In the genomic region with DNA sequence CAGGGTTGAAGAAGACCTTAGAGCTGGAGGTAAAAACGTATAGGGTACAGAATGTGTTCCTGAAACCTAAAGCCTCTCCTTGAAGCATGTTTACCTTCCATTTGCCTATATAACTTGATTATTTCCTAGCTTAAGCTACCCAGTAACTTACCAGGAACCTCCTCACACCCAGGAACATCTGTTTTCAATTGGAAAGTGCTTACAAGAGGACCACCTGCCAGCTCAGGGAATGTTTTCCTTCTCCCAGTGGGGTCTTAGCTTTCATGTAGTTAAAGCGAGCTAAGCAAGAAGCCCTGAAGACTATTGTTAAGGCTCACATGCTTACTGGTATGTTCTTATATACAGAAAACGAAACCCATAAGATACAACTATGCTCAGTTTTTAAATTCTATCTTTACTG, we compare ENCODE assay signal across 16 mouse cellular contexts.
DNase-seq lines count a peak whose midpoint lies in the region; ATAC-seq lines count a peak whose summit lies in the region.
"Had no signal": no experiment of that assay in that cellular context is flagged by ENCODE, and none has a peak within 500 bp of the region (broad histone marks: within the 10 kb centered on the region; RNA-seq: fewer than 3 reads in every experiment).

No protein-coding gene starts in this region.

- H3K9ac ChIP-seq in heart, embryonic 16.5 days (ENCODE audit: low read length) = no peak overlapping the region
- no peak overlapping the region for H3K9ac ChIP-seq in neural tube, embryonic 11.5 days (ENCODE audit: low read length)
- no peak overlapping the region for H3K9ac ChIP-seq in limb, embryonic 11.5 days (ENCODE audit: low read length)
- H3K9ac ChIP-seq: forebrain, embryonic 15.5 days; liver, embryonic 14.5 days had no signal

- no peaks in the 10 kb centered on the region for H3K27me3 ChIP-seq in heart, embryonic 16.5 days (ENCODE audit: control insufficient read depth, insufficient read depth, low read length)
- H3K27me3 ChIP-seq in neural tube, embryonic 11.5 days (ENCODE audit: control insufficient read depth, insufficient read depth, low read length) = no peaks in the 10 kb centered on the region
- no peaks in the 10 kb centered on the region for H3K27me3 ChIP-seq in limb, embryonic 11.5 days (ENCODE audit: control insufficient read depth, insufficient read depth, low read length)
- H3K27me3 ChIP-seq: forebrain, embryonic 15.5 days had no signal

- H3K4me1 ChIP-seq in heart, embryonic 16.5 days (ENCODE audit: control insufficient read depth, insufficient read depth, low read length) = peaks cover 10% of the 10 kb centered on the region
- H3K4me1 ChIP-seq in neural tube, embryonic 11.5 days (ENCODE audit: control insufficient read depth, insufficient read depth, low read length) = no peaks in the 10 kb centered on the region
- peaks cover 12% of the 10 kb centered on the region for H3K4me1 ChIP-seq in limb, embryonic 11.5 days (ENCODE audit: control insufficient read depth, insufficient read depth, low read length)

- ATAC-seq in heart, embryonic 16.5 days (replicated peaks; ENCODE audit: extremely low read depth, insufficient read depth, low FRiP score) = no peak
- no peak for ATAC-seq in neural tube, embryonic 11.5 days (ENCODE audit: insufficient read depth, low FRiP score, low TSS enrichment)
- peak; percentile 92; the same call in 1 of the 2 replicates for ATAC-seq in limb, embryonic 11.5 days (ENCODE audit: insufficient number of reproducible peaks, low FRiP score, low TSS enrichment, low read depth)
- ATAC-seq: forebrain, embryonic 15.5 days had no signal

- no peak overlapping the region for H3K4me2 ChIP-seq in heart, embryonic 16.5 days (ENCODE audit: low read depth, low read length)
- no peak overlapping the region for H3K4me2 ChIP-seq in neural tube, embryonic 11.5 days (ENCODE audit: low read depth)
- no peak overlapping the region for H3K4me2 ChIP-seq in limb, embryonic 11.5 days (ENCODE audit: low read depth, severe bottlenecking)
- H3K4me2 ChIP-seq: forebrain, embryonic 15.5 days; heart, embryonic 11.5 days had no signal

- H3K4me3 ChIP-seq in heart, embryonic 16.5 days (ENCODE audit: low read length) = no peak overlapping the region
- H3K4me3 ChIP-seq in neural tube, embryonic 11.5 days (ENCODE audit: low read depth, low read length) = no peak overlapping the region
- no peak overlapping the region for H3K4me3 ChIP-seq in limb, embryonic 11.5 days (ENCODE audit: low read depth, low read length)
- H3K4me3 ChIP-seq: forebrain, embryonic 15.5 days; myocyte had no signal

- H3K36me3 ChIP-seq in heart, embryonic 16.5 days (ENCODE audit: control insufficient read depth, insufficient read depth) = no peaks in the 10 kb centered on the region
- H3K36me3 ChIP-seq in neural tube, embryonic 11.5 days (ENCODE audit: control insufficient read depth, insufficient read depth, low read length) = no peaks in the 10 kb centered on the region
- H3K36me3 ChIP-seq in limb, embryonic 11.5 days (ENCODE audit: control insufficient read depth, insufficient read depth, low read length) = no peaks in the 10 kb centered on the region
- H3K36me3 ChIP-seq: forebrain, embryonic 15.5 days had no signal

- WGBS in heart, embryonic 16.5 days = 54% methylated on average over 3 of the region's 3 CpGs
- 43% methylated on average over 3 of the region's 3 CpGs for WGBS in neural tube, embryonic 11.5 days
- 12% methylated on average over 3 of the region's 3 CpGs for WGBS in limb, embryonic 11.5 days

- peak overlapping the region; percentile 19 for H3K27ac ChIP-seq in heart, embryonic 16.5 days (ENCODE audit: low read length)
- no peak overlapping the region for H3K27ac ChIP-seq in neural tube, embryonic 11.5 days (ENCODE audit: low read depth, low read length)
- H3K27ac ChIP-seq in limb, embryonic 11.5 days (replicated peaks; ENCODE audit: low read depth, low read length) = no peak overlapping the region
- H3K27ac ChIP-seq: forebrain, embryonic 15.5 days; liver, embryonic 14.5 days had no signal

- DNase-seq in heart, postnatal 14 days = no peak
- DNase-seq in neural tube, embryonic 11.5 days (ENCODE audit: low spot score) = peak; percentile 15
- DNase-seq in neural tube, embryonic 10.5 days (ENCODE audit: extremely low spot score, low spot score) = no peak
- DNase-seq in limb, embryonic 11.5 days (ENCODE audit: low spot score) = peak; percentile 67
- no peak for DNase-seq in adrenal gland, postnatal 4 days (ENCODE audit: low spot score in 2 of 2)
- no peak for DNase-seq in layer of hippocampus, adult 9-10 months (ENCODE audit: low spot score)
- DNase-seq: B cell, adult 2 months; cerebellum, adult 11 months; cerebellum, postnatal 36 days; lung, postnatal 14 days; thymus, postnatal 36 days had no signal

- no peaks in the 10 kb centered on the region for H3K9me3 ChIP-seq in heart, embryonic 16.5 days (replicated peaks; ENCODE audit: control insufficient read depth, low read length)
- no peaks in the 10 kb centered on the region for H3K9me3 ChIP-seq in neural tube, embryonic 11.5 days (ENCODE audit: control insufficient read depth, low read length)
- no peaks in the 10 kb centered on the region for H3K9me3 ChIP-seq in limb, embryonic 11.5 days (ENCODE audit: control insufficient read depth, low read length)
- H3K9me3 ChIP-seq: forebrain, embryonic 15.5 days had no signal

- intact Hi-C loops in heart, postnatal 14 days (cut with DNase I) = no loop called here

Comparison
In these comparisons a context has a peak if more than half of its experiments do, and no peak if none do; other contexts are left out.
1. DNase-seq: peak in neural tube, embryonic 11.5 days (single experiment) and limb, embryonic 11.5 days (single experiment); none in heart, postnatal 14 days (0 of 2), neural tube, embryonic 10.5 days (single experiment), adrenal gland, postnatal 4 days (0 of 2) and layer of hippocampus, adult 9-10 months (single experiment).